Mouse (Mus musculus) urinary bladder, postnatal 4 days (tissue): ENCODE data around the gene Vrk3.
"Not testable (repeated sequence)": the region's sequence is repeated elsewhere in the genome, so short reads cannot be mapped to it uniquely, and the experiment has no call there.

ENCODE experiments used
- DNase-seq, 2 experiments: peaks; one replicate each; pipeline ENCODE4 v3.0.0; 2021 to 2022; ENCODE audit warnings: low spot score in 2 of 2

Gene Vrk3

DNA sequence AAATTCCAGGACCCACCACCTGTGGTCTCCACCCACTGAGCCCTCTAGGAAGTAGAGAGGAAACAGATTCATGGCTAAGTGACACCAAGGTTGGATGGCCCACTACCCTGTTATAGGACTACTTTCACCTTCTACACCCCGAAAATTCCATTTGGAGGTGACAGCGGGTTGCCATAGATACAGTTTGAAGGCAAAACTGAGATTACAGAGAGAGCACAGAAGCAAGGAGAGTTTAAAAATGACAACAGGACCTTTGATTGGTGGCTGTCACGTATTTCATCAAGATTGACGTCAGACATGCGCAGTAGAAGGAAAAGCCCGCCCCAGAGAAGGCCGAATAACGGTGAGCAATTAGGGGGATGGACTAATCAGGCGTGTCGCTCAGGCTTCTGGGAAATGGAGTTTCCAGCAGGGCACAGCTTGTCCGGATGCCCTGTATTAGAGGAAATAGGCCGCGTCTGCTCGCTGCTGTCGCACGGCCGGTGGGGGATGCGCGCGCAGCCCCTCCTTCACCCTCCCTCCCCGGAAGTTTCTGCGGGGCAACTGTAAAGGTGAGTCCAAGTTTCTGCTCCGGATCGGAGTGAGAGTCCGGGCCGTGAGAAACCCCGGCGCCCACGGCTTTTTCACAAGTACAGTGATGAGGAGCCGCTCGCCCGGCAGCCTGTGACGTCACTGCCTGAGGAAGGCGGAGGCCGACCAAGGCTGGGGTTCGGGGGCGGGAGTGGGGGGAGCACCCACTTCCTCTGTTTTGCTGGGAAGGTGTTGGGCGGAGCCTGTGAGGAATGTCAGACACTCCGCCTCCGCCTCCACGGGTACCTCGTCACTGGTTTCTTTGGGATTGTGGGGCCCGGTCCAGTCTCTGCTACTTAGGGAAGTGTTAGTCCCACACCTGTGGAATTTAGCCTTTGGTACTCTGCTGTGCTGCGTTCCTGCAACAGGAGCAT lies at the start of gene Vrk3:
Gene Vrk3, plus strand, starts transcription at position 313 of the 944 bp plus-strand sequence.
- peak; percentile 90 to 92 for DNase-seq

DNA sequence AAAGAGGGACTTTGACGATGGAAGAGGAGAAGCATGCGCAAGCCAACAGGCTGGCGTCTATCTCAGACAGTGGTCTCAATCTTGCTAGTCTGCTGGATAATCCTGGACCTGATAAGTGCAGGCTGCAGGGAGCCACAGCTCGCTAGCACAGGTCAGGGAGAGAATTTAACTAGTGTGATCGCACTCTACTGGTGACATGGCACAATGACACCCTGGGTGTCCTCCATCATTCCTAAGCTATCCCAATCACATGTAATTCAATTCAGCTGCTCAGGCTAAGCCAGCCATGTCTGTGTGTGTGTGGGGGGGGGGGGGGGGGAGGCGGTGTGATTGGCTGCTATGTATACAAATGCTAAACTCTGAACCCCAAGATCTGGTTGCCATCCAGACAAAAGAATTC lies 46.3 kb upstream of the Vrk3 start:
- DNase-seq: no peak

DNA sequence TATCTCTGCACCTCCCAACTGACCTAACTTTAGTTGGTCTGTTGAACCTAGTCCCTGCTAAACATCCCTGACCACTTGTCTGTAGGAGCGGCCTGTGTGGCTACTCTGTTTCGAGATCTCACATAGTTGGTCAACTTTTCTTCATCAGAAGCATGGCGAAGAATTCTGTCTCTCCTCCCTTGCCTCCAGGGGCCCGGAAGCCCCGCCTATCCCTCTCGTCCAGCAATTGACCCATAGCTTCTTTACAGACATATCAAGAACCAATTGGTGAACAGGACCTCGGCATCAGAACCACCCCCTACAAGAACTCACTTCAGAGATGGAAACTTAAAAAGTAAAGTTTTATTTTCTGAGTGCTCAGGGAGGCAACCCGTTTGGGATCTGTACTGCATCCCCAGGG lies 45.2 kb upstream of the Vrk3 start:
- no peak for DNase-seq

DNA sequence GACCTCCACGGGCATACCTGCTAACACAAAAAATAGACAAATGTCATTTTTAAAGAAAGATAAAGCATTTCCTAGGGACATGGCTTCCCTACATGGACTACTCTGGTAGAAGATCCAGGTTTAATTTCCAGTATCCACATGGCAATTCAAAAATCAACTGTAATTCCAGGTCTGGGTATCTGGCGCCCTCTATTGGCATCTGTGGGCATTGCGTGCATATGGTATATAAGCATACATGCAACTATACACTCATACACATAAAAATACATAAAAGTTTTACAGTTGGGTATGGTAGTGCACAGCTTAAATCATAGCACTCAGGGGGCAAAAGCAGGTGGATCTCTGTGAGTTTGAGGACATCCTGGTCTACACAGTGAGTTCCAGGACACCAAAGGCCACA lies 43.9 kb upstream of the Vrk3 start:
- no peak for DNase-seq

DNA sequence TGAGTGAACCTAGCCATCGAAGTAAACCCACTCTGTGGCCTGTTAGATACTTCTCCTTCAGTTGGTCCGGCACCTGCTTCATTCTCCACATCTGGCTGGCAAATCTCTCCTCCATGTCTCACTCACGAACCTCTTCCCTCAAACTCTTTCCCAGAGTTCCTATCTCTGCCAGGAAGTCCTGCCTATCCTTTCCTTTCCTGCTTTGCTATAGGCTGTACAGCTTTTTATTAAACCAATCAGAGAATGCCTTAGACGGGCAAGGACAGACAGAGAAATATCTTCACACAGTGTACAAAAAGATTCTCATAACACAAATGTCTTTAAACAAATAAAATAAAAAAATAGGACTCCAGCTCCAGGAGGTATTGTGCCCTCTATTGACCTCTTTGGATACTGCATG lies 43.1 kb upstream of the Vrk3 start:
- DNase-seq: no peak

DNA sequence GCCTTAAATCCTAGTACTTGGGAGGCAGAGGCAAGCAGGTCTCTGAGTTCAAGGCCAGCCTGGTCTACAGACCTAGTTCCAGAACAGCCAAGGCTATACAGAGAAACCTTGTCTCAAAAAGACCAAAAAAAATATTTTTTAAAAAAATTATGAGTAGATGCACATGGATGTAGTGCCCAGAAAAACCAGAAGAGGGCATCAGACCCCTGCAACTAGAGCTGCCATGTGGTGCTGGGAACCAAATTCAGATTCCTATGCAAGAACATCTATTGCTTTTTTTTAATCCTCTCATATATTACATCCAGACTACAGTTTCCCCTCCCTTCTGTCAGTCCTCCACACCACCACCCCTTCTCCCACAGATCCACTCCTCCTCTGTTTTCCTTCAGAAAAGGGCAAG lies 41.9 kb upstream of the Vrk3 start:
- no peak for DNase-seq

DNA sequence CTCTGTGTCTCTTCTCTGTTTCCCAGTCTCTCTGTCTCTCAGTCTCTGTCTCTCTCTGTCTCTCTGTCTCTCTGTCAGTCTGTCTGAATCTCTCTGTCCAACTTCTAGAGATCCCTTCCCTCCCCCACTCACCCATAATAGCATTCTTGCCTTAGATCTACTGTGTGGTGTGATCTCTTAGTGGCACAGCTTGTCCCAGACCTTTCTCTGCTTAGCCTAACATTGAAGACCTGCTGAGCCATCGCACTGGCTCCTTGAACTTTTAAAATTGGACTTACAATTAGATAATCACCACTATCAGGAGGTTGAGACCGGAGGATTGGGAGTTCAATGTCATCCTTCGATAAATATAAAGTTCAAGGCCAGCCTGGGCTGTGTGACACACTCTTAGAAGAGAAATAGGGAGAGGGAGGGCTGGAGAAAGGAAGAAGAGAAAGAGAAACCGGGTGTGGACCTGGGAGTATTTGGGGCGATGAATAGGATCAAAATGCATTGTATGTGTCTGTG lies 41.0 kb upstream of the Vrk3 start:
- DNase-seq: no peak

DNA sequence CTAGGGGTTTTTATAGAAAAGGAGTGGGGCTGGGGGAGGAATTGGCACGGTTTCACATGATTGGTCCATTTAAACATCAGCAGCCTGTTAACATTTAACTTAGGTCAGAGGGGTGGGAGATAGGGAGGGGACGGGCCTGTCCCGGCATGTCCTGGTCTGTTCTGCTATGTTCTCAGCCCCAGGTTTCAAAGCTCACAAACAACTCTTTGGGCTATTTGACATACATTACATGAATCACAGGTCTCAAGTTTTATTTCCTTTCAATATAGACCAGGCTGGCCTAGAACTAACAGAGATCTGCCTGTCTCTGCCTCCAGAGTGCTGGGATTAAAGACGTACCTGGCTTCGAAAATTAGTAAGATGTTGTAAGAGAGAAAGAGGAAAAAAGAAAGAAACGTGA lies 40.1 kb upstream of the Vrk3 start:
- not testable (repeated sequence) for DNase-seq

DNA sequence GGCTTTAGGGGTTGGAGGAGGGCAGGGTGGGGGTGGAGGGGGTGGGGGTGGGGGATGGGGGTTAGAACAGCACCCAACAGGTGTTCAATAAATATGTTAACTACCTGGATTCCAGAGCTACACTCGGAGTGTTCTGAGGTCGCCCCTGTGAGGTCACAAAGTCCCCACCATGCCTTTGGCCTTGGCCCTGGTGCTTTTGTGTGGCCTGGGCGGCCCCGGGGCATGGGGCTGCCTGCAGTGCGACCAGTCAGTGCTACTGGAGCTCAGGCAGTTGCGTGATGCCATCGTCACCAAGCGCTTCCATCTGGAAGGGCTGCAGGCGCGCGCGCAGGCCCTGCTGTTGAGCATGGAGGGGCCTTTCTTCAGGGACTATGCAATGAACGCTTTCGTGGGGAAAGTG lies 39.6 kb upstream of the Vrk3 start, which contains the start of gene Izumo2:
Gene Izumo2, plus strand, starts transcription at position 169 of the 400 bp plus-strand sequence.
- DNase-seq: no peak

DNA sequence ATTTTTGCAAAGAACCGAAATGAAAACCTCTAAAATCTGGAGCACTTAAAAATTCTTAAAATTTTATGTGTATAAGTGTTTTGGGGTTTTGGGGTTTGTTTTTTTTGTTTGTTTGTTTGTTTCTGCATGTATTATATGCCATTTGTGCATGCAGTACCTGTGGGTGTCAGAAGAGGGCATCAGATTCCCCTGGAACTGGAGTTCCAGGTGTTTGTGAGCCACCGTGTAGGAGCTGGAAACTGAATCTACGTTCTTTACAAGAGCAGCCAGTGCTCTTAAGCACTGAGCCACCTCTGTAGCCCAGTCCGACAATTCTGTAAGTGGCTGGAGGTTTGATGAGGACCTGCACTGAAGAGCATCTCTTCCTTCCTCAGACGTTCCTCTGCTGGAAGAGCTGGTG lies 38.3 kb upstream of the Vrk3 start:
- DNase-seq: no peak

DNA sequence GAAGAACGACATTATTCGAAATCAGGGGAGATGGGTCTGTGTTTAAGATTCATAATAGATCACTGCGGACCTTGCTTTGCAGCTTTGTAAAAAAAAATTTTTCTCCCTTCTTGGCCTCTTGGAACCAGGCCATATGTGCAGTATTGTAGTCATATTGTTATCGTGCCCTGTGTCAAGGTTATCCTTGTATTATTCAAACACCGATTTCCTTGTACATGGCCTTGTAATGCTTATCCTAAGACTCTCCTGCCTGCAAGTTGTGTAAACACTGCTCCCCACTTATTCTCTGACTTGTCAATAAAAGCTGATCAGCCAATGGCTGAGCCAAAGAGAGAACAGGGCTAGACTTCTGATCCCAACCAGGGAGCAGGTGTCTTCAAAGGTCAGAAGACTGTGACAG lies 26.2 kb upstream of the Vrk3 start:
- no peak for DNase-seq

DNA sequence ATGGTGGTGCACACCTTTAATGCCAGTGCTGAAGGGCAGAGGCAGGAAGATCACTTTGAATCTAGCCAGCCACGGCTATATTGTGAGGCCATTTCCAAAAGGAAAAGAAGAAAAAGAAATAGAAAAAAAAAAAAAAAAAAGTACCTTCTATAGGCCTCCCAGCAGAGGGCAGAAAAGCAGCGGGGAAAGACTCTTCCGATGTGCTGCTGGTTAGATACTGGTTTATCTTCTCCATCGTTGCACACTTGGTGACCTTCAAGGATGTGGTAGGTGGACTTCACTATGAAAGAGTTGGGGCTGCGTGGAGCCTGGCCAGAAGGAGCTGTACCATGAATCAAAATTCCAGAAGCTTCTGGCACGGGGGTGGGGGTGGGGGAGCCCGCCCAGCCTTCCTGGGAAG lies 23.9 kb upstream of the Vrk3 start:
- DNase-seq: no peak

DNA sequence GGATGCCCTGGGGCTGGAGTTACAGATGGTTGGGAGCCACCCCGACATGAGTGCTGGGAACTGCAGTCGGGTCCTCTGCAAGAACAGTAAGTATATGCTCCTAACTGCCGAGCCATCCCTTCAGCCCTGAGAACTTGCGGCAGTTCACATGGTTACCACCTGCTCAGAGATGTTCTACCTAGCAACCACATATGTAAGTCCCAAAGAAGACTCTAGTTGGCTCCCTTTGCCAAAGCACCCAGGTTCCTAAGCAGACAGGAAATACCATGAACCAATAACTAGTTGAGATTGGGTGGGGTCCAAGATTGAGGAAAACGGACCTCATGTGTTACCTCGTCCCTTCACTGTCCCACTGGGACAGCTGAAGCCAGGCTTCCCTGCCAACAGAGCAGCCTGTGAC lies 21.9 kb upstream of the Vrk3 start:
- DNase-seq: no peak

DNA sequence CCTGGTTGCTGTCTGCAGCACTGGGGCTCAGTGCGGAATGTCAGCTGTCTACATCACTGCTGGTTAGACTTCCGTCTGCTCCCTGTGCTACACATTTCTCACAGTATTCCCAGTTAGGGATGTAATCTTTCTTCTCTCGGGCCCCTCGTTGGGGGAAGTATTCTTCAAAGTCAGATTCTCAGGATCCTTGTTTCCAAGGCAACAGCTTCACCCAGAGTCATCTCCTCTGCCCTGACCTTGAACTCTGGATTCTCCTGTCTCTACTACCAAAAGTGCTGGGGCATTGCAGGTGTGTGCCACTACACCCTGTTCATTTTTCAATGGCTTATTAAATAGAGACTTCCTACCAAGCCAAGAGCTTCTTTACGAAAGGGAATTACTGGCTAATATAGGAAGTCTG lies 21.1 kb upstream of the Vrk3 start:
- DNase-seq: no peak

DNA sequence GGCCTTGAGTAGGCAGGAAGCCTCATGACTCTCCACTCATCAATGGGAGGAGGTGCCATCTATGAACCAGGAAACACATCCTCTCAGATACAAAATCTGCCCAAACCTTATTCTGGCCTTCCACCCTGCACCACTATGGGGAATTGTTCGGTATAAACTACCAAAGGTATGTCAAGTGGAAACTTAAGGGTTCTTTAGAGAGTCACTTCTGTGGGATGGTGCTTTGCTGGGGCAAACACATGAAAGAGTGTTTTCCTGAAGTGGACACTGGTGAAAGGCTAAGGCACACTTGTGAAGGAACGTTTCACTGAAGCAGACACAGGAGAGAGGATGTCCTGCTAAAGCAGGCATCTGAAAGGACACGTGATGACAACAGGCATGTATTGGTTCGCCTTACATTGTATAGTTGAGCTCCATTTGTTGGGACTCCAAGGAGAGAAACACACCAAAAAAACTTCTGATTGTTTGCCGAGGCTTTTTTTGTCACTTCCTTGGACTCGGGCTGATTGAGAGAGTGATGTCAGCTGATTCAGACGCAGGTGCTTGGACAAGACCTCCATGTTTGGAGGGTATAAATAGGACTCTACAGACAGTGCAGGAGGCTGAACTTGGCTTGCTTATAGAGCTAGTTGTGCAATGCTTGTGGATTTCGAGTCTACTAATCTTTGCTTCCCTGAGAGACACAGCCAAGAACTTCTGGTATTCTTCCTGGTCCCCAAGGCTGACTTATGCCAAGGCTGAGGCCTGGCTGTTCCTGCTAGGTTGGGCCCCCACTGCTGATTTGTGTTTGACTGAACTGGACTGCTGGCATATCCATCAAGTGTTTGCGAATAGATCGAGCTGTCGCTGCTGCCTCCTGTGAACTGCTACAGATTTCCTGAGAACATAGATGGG lies 19.9 kb upstream of the Vrk3 start:
- DNase-seq: no peak

DNA sequence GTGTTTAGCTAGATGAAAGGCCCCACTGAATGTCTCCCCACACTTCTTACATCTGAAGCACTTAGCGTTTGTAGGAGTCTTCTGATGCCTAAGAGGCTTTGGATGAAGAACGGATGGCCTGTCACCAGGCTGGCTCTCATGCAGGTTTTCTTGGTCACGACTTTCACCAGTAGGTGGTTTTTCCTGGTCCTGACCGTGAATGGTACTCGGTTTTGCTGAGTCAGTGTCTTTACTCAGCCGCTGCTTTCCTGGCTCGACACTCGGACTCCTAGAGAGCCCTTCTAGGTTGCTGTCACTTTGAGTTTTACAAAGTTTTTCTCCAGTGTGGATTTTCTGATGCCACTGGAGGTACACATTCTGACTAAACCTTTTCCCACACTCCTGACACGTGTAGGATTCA lies 14.5 kb upstream of the Vrk3 start:
- no peak for DNase-seq

DNA sequence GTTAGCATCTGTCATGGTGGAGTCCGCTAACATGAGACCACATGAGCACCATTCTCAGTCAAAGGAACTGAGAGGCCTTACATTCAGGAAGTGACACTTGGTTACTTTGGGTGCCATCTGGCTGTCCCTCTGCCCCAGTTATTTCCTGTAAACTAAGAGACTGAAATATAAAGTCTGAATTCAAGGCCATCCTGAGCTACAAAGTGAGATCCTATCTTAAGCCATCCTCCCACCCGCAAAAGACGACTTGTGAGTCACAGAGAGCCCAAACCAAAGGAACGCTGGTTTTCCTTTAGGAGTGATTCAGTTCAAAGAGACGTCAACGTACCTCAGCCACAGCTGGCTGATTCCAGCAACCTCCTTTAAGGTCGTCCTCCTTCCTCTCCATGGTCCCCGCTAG lies 6.9 kb upstream of the Vrk3 start:
- no peak for DNase-seq

DNA sequence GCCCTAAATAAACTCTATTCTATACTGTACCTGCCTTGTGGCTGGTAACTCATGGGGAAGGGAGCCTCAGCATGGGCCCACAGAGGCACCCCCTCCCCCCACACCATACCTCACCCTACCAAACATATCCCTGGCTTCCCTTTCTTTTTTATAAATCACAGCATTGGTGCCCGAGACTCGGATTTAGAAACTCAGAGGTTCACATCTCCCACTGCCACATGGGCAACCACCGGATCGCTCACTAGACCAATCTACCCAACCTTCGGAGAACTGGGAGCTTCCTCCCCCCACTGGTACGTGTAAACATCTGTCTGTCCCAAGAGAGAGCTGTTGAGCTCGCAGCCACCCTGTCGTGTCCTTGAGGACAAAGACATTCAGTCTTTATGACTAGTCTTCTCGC lies 3.9 kb upstream of the Vrk3 start:
- no peak for DNase-seq

DNA sequence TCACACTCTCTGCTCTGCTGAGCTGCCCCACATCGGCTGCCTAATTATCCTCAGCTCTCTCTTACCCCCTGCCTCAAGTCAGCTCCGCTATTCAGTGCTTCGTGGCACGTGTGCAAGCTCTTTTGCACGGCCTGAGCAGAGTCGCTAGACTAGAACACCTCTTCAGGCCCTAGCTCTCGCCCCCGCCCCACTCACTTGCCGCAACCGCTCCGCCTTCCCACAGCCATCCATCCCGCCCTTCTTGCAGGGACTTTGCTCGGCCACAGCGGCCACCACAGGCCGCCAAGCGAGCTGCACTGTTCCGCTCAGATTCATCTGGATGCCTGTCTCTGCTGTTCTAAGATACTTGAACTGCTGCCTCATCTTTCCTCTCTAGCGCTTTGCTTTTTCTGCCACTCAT lies 3.1 kb upstream of the Vrk3 start:
- DNase-seq: peak; percentile 57 to 75

DNA sequence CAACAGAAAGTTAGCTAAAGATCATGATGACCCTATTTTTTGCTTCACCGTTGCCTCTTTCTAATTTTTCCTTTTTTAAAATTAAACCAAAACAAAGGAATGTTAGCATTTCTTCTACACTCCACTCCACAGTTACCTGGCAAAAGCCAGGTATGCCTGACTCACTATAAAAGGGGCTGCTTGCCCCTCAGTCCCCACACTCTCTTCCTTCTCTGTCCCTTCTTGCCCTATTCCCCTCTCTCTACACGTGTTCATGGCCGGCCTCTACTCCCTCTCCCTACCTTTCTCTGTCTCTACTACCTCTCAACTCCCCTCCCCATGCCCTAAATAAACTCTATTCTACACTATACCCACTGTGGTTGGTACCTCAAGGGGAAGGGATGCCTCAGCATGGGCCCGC lies 1.1 kb upstream of the Vrk3 start:
- DNase-seq: no peak

DNA sequence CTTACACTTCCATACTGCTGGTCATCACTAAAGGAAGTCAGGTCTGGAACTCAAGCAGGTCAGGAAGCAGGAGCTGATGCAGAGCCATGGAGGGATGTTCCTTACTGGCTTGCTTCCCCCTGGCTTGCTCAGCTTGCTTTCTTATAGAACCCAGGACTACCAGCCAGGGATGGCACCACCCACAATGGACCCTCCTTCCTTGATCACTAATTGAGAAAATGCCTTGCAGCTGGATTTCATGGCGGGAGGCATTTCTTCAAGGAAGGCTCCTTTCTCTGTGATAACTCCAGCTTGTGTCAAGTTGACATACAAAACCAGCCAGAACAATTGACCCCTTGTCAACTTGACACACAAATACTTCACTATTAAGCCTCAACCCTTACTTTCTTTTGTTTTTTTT lies 2.7 kb downstream of the Vrk3 start, which contains the start of gene Zfp473:
Gene Zfp473, minus strand, starts transcription at position 101 of the 400 bp plus-strand sequence.
- DNase-seq: not testable (repeated sequence)

DNA sequence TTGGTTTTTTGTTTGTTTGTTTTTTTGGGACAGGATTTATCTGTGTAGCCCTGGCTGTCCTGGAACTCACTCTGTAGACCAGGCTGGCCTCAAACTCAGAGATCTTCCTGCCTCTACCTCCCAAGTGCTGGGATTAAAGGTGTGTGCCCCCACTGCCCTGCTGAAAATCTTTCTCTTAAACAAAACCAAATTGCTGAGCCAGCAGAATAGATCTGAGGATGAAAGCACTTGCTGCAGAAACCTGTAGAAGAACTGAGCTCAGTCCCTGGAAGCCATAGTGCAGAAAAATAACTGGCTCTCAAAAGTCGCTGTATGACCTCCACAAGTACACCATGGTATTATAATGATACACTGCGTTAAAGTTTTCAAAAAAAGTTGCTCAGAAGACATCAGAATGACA lies 9.0 kb downstream of the Vrk3 start:
- no peak for DNase-seq
